Mouse (Mus musculus): ENCODE measurements around the gene Arhgap11a.

The Arhgap11a gene

DNA sequence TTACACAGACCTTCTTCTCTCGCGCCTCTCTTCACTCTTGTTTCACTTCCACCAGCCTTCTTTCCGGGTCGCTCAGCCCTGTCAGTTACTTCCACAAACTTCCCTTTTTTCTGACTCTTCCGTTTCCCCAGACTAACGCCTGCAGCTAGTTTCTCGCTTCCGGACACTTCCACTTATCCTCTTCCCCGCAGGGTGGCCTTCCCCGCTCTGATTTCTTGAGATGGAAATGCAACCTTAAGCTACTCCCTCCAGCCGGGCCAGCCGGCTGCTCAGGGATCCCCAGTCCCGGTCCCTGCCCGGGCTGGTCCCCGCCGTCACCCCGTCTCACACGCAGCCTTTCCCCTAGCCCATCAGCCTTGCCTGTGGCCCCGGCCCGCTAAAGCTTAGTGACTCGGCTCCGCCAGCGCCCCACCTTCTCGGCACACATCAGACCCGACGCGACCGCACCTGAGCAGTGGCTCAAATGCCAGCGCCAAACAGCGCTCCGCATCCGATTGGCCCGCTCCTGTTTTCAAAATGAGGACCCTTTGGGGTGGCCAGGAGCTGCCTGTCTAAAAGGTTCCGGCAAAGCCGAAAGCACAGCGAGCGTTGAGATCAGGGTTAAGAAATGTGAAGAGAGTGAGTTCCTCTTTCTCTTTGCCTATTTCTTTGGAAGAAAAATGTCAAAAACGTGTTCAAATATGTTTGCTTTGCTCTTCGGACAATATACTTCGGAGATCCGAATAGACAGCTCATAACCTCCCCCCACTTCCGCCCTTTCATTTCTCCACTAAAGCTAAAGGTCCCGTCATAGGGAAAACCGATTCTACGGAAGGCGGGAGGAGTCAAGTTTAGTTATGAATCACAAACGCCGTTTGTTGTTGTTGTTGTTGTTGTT is at the start of gene Arhgap11a:
Gene Arhgap11a, minus strand, starts transcription at position 417 of the 877 bp plus-strand sequence.
- DNase-seq (ENCODE audit: low read depth, low spot score): peak; percentile 97

DNA sequence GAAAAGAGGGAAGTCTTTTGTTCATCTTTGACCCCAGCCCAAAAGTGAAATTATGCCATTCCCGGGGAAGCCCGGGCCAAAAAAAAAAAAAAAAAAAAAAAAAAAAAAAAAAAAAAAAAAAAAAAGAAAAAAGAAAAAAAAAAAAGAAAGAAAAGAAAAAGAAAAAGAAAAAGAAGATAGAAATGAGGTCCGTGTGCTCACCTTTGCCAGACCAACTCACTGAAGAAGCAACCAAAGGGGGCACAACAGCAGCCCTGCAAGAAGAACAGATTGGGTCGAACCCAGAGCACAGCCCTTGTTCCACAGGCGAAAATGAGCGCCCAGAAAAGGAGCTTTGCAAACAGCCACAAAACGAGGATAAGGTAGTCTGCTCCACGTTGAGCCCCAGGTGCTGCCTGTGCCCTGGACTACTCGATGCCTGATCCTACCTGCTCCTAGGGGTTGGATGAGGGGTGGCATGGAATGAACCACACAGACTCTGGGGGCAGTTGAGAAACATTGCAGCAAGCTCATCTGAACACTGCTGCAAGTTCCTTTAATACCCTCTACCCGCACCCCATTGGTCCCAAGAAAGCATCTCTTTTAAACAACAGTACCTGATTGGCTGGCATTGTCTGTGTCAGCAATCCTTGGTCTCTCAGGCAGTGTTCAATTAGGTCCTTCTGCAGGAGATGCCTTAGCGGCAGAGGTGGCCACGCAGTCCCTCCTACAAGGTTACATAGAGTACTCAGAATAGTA is 45.1 kb upstream of the Arhgap11a start:
- no peak for DNase-seq (ENCODE audit: low read depth, low spot score)

DNA sequence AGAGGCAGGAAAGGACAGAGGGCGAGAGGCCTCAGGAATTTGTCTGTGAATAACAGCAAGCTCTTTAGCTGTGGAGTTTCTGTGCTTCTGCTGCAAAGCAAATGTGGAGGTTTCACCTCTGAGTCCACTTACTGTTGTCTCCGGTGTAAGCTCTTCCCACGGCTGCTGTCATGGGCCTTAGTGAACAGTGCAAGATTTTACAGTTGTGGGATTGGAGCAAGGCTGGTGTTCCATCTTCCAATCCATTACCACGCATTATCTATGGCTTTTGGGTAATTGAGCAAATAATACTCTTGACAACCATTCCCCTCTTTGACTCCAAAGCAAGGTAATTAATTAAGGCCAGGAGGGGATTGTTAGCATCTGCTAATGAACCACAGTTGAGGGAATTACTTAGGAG is 38.7 kb upstream of the Arhgap11a start:
- no peak for DNase-seq (ENCODE audit: low read depth, low spot score)

- no peak for DNase-seq (ENCODE audit: low read depth, low spot score)
These were observed 37.6 kb upstream of the Arhgap11a start for GRCm38 (mm10) chr2:113886061-113886460.

DNA sequence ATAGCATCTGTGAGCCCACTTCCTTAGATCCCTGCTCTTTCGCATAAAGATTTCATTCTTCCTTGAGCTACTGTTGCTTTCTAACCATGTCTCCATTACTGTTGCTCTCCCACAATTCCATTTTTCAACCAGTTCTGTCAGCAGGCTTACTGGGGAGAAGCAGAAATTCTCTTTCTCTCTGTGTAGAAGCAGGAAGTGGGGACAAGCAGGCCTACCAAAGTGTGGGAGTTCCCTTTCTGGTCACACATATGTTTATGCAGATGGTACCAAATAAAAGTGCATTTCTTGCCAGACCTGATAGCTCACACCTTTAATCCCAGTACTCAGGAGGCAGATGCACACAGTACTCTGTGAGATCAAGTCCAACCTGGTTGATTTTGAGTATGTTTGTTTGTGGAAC is 21.7 kb upstream of the Arhgap11a start:
- no peak for DNase-seq (ENCODE audit: low read depth, low spot score)

GRCm38 (mm10) chr2:113868404-113868803 is 19.9 kb upstream of the Arhgap11a start:
- DNase-seq (ENCODE audit: low read depth, low spot score): no peak

GRCm38 (mm10) chr2:113866155-113866554 is 17.7 kb upstream of the Arhgap11a start:
- no peak for DNase-seq (ENCODE audit: low read depth, low spot score)

DNA sequence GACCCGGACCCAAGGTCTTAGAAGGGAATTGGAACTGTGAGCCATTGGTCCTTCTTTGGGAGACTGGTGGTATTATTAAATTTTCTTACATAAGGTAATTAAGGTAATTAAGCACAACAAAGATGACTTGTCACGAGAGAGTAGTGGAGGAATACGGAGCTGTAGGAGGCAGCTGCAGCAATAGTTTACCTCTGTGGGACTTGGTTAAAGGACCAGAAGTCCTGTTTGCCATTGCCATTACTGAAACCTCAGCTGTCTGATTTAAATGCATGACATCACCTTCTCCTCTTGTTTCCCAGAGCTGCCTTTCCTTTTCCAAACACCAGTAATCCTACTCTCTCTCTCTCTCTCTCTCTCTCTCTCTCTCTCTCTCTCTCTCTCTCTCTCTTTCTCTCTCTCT is 680 bp upstream of the Arhgap11a start:
- DNase-seq (ENCODE audit: low read depth, low spot score): no peak

DNA sequence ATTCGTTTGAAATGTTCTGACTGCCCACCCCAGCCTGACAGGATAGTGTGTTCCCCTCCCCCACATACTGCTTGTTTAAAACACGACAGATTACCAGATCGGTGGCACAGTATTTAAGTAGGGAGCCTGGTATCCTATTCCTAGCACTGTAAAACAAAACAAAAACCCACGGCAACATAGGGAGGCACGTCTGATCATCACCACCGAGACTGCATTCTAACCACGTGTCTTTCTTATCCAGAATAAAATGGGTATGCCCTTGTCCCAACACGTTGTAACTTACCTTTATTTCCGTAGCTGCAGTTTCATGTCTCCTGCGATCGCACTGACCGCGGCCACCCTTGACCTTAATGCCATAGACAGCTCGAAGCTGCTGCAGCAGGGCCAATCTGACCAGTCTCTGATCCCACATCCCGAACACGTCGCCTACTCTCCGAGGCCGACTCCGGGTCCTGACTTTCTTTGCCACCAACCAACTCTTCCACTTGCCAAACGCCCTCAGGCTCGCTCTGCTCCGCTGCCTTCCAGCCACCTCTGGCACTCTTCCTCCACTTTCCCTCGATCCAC is 700 bp downstream of the Arhgap11a start:
- DNase-seq (ENCODE audit: low read depth, low spot score): no peak

- no peak for DNase-seq (ENCODE audit: low read depth, low spot score)
These were observed 3.4 kb downstream of the Arhgap11a start for GRCm38 (mm10) chr2:113845081-113845480.

DNA sequence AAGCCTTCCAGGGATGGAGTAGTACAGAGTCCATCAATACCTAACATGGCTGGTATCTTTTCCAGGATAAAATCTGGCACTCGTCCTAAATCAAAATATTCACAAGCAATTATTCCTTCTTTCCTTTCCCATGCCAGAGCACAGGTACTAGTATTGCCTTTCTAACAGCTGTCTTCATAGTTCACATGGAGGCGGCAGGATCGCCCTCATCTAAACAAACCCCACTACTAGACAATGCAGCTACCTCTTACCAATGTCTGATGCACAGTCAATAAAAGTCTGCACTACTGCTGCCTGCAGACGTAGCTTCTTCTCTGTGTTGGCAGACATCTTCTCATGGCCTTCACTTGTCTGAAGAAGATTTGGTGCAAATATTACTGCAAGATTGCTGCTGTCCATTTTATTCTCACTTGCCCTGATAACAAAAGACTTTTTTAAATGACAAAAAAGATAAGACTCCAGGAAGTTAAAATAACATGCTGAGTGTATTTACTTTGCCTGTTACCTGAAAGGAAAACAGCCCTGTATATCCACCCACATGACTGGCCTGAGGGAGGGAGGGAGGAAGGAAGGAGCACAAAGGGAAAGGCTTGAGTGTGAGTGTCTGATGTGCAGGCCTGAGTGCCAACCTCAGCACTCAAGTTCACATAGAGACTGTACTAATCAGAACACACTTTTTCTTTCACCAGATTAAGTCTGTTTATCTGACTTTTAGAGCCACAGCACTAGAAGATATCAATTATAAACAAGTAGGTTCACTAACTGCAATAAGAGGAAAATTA is 6.6 kb downstream of the Arhgap11a start:
- DNase-seq (ENCODE audit: low read depth, low spot score): no peak

GRCm38 (mm10) chr2:113839488-113839887 is 9.0 kb downstream of the Arhgap11a start:
- no peak for DNase-seq (ENCODE audit: low read depth, low spot score)

DNA sequence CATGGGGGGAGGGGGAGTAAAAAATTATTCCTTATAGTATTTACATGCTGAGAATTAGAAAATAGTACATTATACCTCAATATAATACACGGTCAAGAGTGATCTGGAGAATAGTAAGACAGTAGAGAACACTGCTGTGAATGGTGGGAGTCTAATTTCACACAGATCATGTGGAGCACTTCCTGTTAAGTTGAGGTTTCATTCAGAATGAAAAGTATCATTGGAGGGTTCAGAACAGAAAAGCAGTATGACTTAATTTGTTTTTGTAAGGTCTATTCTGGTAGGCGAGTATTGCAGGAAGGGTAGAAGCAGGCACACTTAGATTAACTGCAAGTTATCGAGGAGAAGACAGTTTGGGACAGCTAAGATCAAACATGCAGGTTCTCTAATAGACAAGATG is 13.2 kb downstream of the Arhgap11a start:
- DNase-seq (ENCODE audit: low read depth, low spot score): no peak

DNA sequence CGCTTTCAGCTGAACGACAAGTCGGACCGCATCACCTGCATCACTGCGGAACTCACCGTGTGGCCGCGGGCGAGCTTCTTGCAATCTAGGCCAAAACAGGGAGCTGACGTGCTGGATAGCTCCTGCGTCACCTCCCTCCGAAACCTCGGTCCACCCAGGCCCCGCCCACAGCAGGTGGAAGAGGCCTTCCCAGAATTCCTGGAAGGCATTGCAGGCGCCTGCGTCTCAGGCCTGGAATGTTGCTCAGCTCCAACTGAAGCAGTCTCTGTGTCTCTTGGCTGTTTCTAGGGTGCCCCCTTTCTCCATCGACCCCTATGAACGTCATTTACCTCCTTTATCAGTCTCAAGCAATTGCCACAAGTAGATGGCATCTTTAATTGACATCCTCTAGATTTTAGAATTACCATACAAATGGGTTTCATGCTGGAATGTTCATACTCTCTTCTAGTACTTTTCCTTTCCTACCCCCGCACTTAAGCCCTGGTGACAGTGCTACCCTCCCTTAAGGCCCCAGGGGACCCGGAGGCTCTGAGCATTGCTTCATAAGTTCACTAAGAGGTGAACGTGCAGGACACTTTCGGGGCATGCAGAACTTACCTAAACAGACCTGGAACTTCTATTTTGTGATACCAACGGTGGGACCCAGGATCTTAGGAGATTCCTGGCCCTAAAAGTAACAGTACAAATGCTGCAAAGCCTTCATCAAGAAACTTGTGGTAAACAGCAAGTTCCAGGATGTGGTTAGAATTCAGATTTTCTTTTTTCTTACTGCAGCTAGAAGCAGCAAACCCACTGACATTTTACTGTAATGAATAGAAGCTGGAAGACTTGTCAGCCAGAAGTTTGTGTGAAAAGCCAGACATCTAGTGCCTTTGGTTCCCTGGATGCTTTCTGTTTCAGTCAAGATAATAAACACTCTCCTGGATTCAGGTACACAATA is 19.2 kb downstream of the Arhgap11a start, which contains the start of gene Scg5:
Gene Scg5, minus strand, starts transcription at position 179 of the 940 bp plus-strand sequence.
- DNase-seq (ENCODE audit: low read depth, low spot score): no peak

DNA sequence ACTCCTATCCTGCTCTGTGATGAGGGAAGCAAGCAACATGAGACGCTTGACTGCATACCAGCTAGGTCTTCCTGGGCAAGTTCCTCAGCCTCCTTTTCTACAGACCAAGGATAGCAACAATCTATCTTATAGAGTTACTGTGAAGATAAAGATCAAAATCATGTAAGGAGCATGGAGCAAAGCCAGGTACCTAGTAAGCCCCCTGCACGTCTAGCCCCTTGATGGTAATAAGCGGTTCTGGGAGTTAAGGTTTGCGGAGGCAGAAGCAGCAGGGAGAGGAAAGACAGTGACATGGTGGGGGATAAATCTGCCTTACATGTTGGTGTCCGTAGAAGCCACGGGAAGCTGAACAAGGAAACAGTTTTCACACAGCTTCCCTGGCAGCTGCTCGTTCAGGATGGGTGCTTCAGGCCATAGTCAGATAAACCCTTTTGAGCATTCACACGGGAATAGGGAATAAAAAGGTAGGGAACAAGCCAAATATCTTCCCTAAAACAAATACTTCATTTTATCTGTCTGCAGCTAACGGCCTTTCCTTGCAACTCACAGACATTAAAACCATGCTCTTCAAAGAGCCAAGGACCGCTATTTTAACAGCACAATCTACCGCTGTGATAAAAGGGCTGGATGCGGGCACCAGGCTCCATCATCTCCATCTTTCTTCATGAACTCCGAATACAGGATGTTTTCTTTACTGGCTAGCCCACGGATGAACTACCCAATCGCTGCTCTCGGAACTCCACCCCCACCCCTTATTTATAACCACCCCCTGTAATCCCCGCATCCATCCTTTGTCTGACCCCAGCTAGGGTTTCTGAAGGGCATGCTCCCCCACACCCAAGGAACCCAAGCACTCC is 20.1 kb downstream of the Arhgap11a start:
- DNase-seq (ENCODE audit: low read depth, low spot score): no peak

GRCm38 (mm10) chr2:113823909-113824308 is 24.6 kb downstream of the Arhgap11a start:
- no peak for DNase-seq (ENCODE audit: low read depth, low spot score)

DNA sequence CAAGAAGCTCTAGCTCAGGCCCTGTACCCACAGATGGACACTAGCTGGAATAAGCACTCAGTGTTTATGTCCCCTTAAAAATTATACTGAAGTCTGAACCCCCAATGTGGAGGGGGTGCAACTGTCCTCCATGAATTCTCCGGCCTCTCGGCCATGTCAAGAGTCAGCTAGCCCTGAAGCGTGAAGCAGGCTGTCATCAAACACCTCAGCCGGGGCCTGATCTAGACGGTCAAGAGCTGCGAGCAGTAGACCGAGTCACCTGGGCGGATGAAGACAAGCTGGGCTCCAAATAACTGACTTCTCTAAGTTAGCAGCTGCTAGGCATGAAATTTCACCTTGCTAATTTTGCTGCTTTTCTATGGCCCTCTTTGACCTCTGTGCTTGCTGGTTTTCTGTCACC is 26.1 kb downstream of the Arhgap11a start:
- DNase-seq (ENCODE audit: low read depth, low spot score): no peak

DNA sequence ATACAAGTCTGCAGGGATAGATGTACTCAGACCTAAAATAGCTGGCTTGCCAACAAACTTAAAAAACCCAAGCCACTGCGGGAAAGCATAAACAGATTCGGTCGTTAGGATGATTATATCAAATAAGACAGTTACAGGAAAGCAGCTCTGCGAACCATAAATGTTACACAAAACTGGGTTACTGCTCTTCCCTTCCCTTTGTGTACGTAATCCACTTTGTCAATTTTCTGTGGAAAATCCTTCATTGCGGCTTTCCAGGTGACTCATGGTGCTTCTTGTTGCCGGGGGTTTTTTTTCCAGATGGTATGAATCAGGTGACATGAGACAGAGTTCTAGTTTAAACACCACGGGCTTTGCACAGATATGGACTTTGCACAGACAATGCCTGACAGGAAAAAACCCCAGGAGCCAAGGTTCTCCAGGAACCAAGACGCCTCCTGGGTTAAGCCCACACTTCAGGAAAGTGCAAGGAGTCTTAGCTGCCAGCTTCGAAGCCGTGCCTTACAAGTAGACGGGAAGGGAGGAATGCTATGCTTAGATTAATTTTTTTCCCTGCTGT is 27.2 kb downstream of the Arhgap11a start:
- no peak for DNase-seq (ENCODE audit: low read depth, low spot score)

DNA sequence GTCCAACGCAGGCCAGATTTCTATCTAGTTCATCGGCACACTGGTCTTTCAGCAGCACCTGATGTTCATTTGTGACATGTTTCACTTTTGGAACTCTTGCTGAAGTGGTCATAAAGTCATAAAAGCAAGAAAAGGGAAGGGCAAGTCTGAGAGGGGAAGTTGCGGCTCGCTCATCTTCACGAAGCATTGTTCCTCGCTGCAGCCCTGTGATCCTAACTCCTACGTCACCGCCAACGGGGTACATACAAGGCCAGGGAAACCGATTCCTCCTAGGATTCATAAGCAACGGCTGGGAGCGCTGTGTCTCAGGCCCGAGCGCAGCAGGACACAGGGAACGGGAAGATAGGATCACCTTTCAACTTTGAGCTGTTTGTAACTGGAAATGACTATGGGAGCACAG is 28.3 kb downstream of the Arhgap11a start:
- no peak for DNase-seq (ENCODE audit: low read depth, low spot score)

All from c-Kit-negative CD71-positive TER-119-positive erythroid progenitor cells, embryonic 14.5 days (primary cell).